Mouse (Mus musculus) stomach, postnatal 0 days (tissue): ENCODE measurements around the gene Stard10. TPM values are rescaled to one million over a fixed set of nuclear protein-coding genes. Genes with fewer than 3 reads are reported as not detected.

Experiments
- ATAC-seq: fragments of 200-750 bp; cut with Nextera tagmentation; 2 replicates; pipeline ENCODE4 v1.8.0; 2017; ENCODE audit not compliant: low FRiP score, low TSS enrichment
- DNase-seq: peaks from one replicate; pipeline ENCODE4 v3.0.0-alpha.2; 2016; ENCODE audit warnings: low spot score
- H3K27ac ChIP-seq: fragments of 300-500 bp; sonication (generic); replicated peaks from 2 replicates; pipeline ENCODE4 v1.5.1; 2014; ENCODE audit warnings: mild to moderate bottlenecking, control low read depth
- H3K27me3 ChIP-seq: fragments of 300-500 bp; sonication (generic); 2 replicates; pipeline ENCODE4 v1.6.1; 2014; ENCODE audit warnings: low read length; ENCODE audit not compliant: control insufficient read depth, insufficient read depth
- H3K36me3 ChIP-seq: fragments of 300-500 bp; sonication (generic); 2 replicates; pipeline ENCODE4 v1.6.1; 2014; ENCODE audit warnings: low read length, mixed read lengths; ENCODE audit not compliant: control insufficient read depth, insufficient read depth
- H3K4me1 ChIP-seq: fragments of 300-500 bp; sonication (generic); replicated peaks from 2 replicates; pipeline ENCODE4 v1.6.1; 2014; ENCODE audit warnings: antibody characterized with exemption; ENCODE audit not compliant: control insufficient read depth, insufficient read depth
- H3K4me2 ChIP-seq: fragments of 300-500 bp; sonication (generic); replicated peaks from 2 replicates; pipeline ENCODE4 v1.6.1; 2014; ENCODE audit warnings: low read depth, mild to moderate bottlenecking, control low read depth, moderate library complexity
- H3K4me3 ChIP-seq: fragments of 300-500 bp; sonication (generic); 2 replicates; pipeline ENCODE4 v1.5.1; 2014; ENCODE audit warnings: low read depth, low read length, control low read depth
- H3K9ac ChIP-seq: fragments of 300-500 bp; sonication (generic); 2 replicates; pipeline ENCODE4 v1.6.1; 2014; ENCODE audit warnings: mild to moderate bottlenecking, low read length, control low read depth, mixed read lengths
- H3K9me3 ChIP-seq: fragments of 300-500 bp; sonication (generic); 2 replicates; pipeline ENCODE4 v1.6.1; 2016; ENCODE audit warnings: low read length; ENCODE audit not compliant: control insufficient read depth
- CTCF ChIP-seq: IDR thresholded peaks from 2 replicates; pipeline ENCODE4 v1.5.1; 2016; ENCODE audit warnings: antibody characterized with exemption, low read depth, mild to moderate bottlenecking, moderate library complexity
- EP300 ChIP-seq: optimal IDR thresholded peaks from 2 replicates; pipeline ENCODE3; 2016; ENCODE audit warnings: antibody characterized with exemption
- WGBS: fragments of 180-500 bp; shearing (Covaris S2); extraction: QIAGEN DNeasy Blood & Tissue Kit; methylation state at CpG from one replicate; pipeline ENCODE4 v1.1.7; 2014; 5-methylcytosine and 5-hydroxymethylcytosine counted together
- polyA plus RNA-seq: library from polyadenylated mRNA; unstranded; fragments of >200 nt; fragmentation: Nextera tagmentation; extraction: Ambion mirVana; gene quantifications from 2 replicates; pipeline ENCODE4 v1.2.1, GENCODE M21; 2015

The Stard10 gene
- polyA plus RNA-seq, 1 experiment from 2014 or later, result 132 TPM

DNA sequence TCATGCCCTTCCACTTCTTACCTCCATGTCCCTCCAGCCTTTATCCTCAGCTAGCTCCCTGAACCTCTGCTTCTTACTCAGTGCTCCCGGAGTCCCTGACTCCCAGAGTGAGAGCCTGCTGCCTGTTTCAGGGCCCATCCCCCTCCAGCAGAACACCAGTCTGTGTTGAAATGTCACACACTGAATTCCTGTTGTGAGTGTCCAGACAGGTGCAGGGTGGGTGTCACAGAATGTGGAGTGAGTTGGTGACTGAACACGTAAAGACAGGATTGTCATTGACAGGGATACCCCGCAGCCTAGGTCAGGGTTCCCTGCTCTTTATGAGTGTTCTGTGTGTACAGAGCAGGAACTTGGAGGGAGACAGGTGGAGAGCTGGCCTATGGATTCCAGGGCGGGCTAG is 28.0 kb downstream of the Stard10 start:
- H3K27ac ChIP-seq, result peak overlapping the region; percentile 30; the same call in 1 of the 2 replicates
- H3K9me3 ChIP-seq, result no peaks in the 10 kb centered on the region
- ATAC-seq (no peak), DNase-seq (no peak)
- 0 out of 2 replicates have a peak, but pooled peaks cover 3% of the 10 kb centered on the region for H3K4me1 ChIP-seq
- 58% methylated on average over 4 of the region's 4 CpGs for WGBS
- H3K4me3 ChIP-seq, result no peak overlapping the region
- no peaks in the 10 kb centered on the region for H3K27me3 ChIP-seq
- H3K4me2 ChIP-seq, result no peak overlapping the region
- H3K9ac ChIP-seq, result no peak overlapping the region
- TF ChIP-seq EP300 (no peak), CTCF (no peak)
- peaks cover 4% of the 10 kb centered on the region; the same call in 1 of the 2 replicates for H3K36me3 ChIP-seq

DNA sequence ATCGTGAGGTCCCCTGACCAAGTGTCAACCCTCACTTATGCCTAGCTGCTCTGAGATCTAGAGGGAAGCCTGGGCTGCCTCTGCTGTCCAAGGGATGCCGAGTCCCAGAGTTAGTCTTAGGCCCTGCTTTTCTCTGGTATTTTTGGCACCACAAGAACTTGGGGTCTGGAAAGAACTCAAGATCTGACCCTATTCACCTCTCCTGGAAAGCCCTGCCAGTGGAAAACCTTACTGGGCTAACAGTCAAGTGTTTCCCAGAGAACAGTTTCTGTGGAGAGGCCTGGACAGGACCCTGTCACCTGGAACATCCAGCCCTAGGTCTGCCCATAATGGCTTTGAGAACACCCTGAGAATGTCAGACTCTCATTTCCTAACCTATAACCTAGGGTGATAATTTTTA is 30.1 kb downstream of the Stard10 start:
- Histone ChIP-seq H3K9me3 (no peaks in the 10 kb centered on the region), H3K4me1 (0 out of 2 replicates have a peak, but pooled peaks cover 3% of the 10 kb centered on the region), H3K27me3 (no peaks in the 10 kb centered on the region), H3K9ac (no peak overlapping the region), H3K4me2 (no peak overlapping the region), H3K36me3 (peaks cover 4% of the 10 kb centered on the region; the same call in 1 of the 2 replicates), H3K27ac (no peak overlapping the region), H3K4me3 (no peak overlapping the region)
- ATAC-seq (no peak), DNase-seq (no peak)
- TF ChIP-seq EP300, result no peak
- WGBS, result 87% methylated on average over 2 of the region's 2 CpGs

DNA sequence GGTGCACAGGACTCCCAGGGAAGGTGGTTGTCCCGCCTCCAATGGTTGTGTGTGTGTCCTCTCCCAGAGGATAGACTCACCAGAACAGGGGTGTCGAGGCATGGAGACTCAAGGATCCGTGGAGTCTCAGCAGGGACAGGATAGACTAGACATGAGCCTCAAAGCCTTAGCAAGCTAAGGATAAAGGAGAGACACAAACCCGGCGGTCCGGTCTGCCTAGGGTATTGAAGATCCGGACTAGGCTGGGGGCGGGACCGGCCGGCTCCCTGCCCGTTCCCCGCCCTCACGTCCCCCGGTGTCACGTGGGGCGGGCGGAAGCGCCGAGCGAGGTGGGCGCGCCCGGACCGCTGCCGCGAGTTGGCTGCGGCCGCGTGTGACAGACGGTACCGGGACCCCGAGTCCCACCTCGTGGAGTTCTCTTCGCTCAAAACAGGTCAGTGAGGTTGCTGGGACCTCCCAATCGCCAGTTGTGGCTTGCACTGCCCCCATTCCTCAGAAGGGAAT is 30.9 kb downstream of the Stard10 start, which contains the start of gene Arap1:
Arap1 (plus strand) TSS at position 301 of the 504 bp plus-strand sequence.
- peak within 1 kb of the TSS; percentile 97 for H3K4me2 ChIP-seq
- H3K4me3 ChIP-seq, result peak within 1 kb of the TSS; percentile 57
- no peak within 1 kb of the TSS; the same call in 1 of the 2 replicates for H3K27ac ChIP-seq
- H3K36me3 ChIP-seq, result peaks cover 4% of the 10 kb centered on the region; the same call in 1 of the 2 replicates
- H3K27me3 ChIP-seq, result no peaks in the 10 kb centered on the region
- H3K9me3 ChIP-seq, result no peaks in the 10 kb centered on the region
- peak; percentile 87 for DNase-seq
- ATAC-seq, result peak; percentile 80
- 0 out of 2 replicates have a peak, but pooled peaks cover 3% of the 10 kb centered on the region for H3K4me1 ChIP-seq
- peak within 1 kb of the TSS; percentile 58 for H3K9ac ChIP-seq
- TF ChIP-seq EP300, result no peak
- no peak for TF ChIP-seq CTCF
- 1% methylated on average over 35 of the region's 35 CpGs for WGBS

GRCm38 (mm10) chr7:101348312-101348711 is 31.4 kb downstream of the Stard10 start:
- H3K4me2 ChIP-seq, result peak overlapping the region; percentile 97
- H3K4me1 ChIP-seq, result 0 out of 2 replicates have a peak, but pooled peaks cover 3% of the 10 kb centered on the region
- H3K4me3 ChIP-seq, result peak overlapping the region; percentile 57
- H3K9ac ChIP-seq, result peak overlapping the region; percentile 58
- H3K36me3 ChIP-seq, result peaks cover 4% of the 10 kb centered on the region; the same call in 1 of the 2 replicates
- WGBS, result 5% methylated on average over 13 of the region's 13 CpGs
- no peaks in the 10 kb centered on the region for H3K9me3 ChIP-seq
- no peak overlapping the region for H3K27ac ChIP-seq
- DNase-seq (no peak), ATAC-seq (no peak)
- TF ChIP-seq CTCF, result no peak
- TF ChIP-seq EP300, result no peak
- no peaks in the 10 kb centered on the region for H3K27me3 ChIP-seq

GRCm38 (mm10) chr7:101349861-101350260 is 33.0 kb downstream of the Stard10 start:
- Histone ChIP-seq H3K27me3 (no peaks in the 10 kb centered on the region), H3K4me2 (no peak overlapping the region), H3K27ac (no peak overlapping the region), H3K4me3 (no peak overlapping the region), H3K9me3 (no peaks in the 10 kb centered on the region), H3K4me1 (0 out of 2 replicates have a peak, but pooled peaks cover 3% of the 10 kb centered on the region), H3K9ac (no peak overlapping the region), H3K36me3 (no peaks in the 10 kb centered on the region; the same call in 1 of the 2 replicates)
- 60% methylated on average over 2 of the region's 2 CpGs for WGBS
- TF ChIP-seq EP300 (no peak), CTCF (no peak)
- no peak for ATAC-seq
- DNase-seq, result no peak

DNA sequence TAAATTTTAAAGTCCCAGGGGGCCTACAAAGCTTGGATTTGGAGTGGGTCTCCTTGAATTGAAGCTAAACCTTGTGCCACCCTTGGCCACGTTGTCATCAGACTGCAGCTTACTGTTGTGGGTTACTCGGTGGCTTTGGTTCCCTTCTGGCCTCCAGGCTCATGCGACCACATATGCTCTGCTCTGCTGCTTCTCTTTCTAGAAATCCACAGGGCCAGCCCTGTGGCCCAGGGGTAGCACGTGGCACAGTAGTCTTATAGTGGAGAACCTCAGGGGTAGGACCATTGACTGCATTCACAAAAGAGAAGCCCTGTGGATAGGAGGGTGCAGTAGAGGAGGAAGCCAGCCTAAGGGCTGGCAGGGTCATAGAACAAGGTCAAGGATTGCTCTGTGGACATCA is 35.5 kb downstream of the Stard10 start:
- no peak overlapping the region for H3K4me2 ChIP-seq
- no peaks in the 10 kb centered on the region for H3K27me3 ChIP-seq
- 83% methylated on average over 4 of the region's 4 CpGs for WGBS
- no peaks in the 10 kb centered on the region for H3K36me3 ChIP-seq
- H3K4me1 ChIP-seq, result 0 out of 2 replicates have a peak, but pooled peaks cover 2% of the 10 kb centered on the region
- H3K4me3 ChIP-seq, result no peak overlapping the region
- TF ChIP-seq CTCF (no peak), EP300 (no peak)
- H3K9ac ChIP-seq, result no peak overlapping the region
- ATAC-seq, result no peak
- H3K9me3 ChIP-seq, result no peaks in the 10 kb centered on the region
- DNase-seq, result no peak
- no peak overlapping the region for H3K27ac ChIP-seq
